Mouse (Mus musculus): ENCODE results near the gene Bcl6b. TPM values are rescaled to one million over a fixed set of nuclear protein-coding genes. Genes with fewer than 3 reads are reported as not detected.

Bcl6b gene
- polyA plus RNA-seq, 1 experiment from 2014 or later = 4.9 TPM

MicroRNA genes within 50 kb of the gene (microRNA counts, 519-probe panel; counts per million panel counts)
- microRNA mmu-miR-195 = 3,327 counts per million, percentile 15 among the panel's probes with 10 or more counts
- 31.2 counts per million for microRNA mmu-miR-497

Small RNA genes within 50 kb of the gene (microRNA-seq; reads per million reads assigned to microRNA genes)
- gene Mir195a (ENCODE audit: insufficient number of aligned reads) (518 reads per million, percentile 59 among the genes with 10 or more reads in this experiment), gene Mir497 (ENCODE audit: insufficient number of aligned reads) (not detected), gene Mir497b (ENCODE audit: insufficient number of aligned reads) (not detected)

Other genes starting within 250 kb of the Bcl6b start
- gene Ctdnep1, start 248.6 kb downstream of the Bcl6b start, polyA plus RNA-seq (2014; fragmentation: Nextera tagmentation; extraction: Ambion mirVana) = 20.4 and 28.0 TPM in 2 replicates
- 144 and 156 TPM in 2 replicates for gene Elp5, start 247.3 kb downstream of the Bcl6b start, polyA plus RNA-seq (2014; fragmentation: Nextera tagmentation; extraction: Ambion mirVana)
- gene Gabarap, start 238.7 kb downstream of the Bcl6b start, polyA plus RNA-seq (2014; fragmentation: Nextera tagmentation; extraction: Ambion mirVana) = 472 and 477 TPM in 2 replicates
- 61.4 and 63.0 TPM in 2 replicates for gene Phf23, start 234.0 kb downstream of the Bcl6b start, polyA plus RNA-seq (2014; fragmentation: Nextera tagmentation; extraction: Ambion mirVana)
- 43.9 and 47.6 TPM in 2 replicates for gene Dvl2, start 229.2 kb downstream of the Bcl6b start, polyA plus RNA-seq (2014; fragmentation: Nextera tagmentation; extraction: Ambion mirVana)
- 44.0 and 47.6 TPM in 2 replicates for gene Acadvl, start 214.4 kb downstream of the Bcl6b start, polyA plus RNA-seq (2014; fragmentation: Nextera tagmentation; extraction: Ambion mirVana)
- 18.2 and 21.5 TPM in 2 replicates for gene Dlg4, start 212.9 kb downstream of the Bcl6b start, polyA plus RNA-seq (2014; fragmentation: Nextera tagmentation; extraction: Ambion mirVana)
- 0.88 and 0.99 TPM in 2 replicates for gene Asgr1, start 175.7 kb downstream of the Bcl6b start, polyA plus RNA-seq (2014; fragmentation: Nextera tagmentation; extraction: Ambion mirVana)
- gene Asgr2, start 137.2 kb downstream of the Bcl6b start, polyA plus RNA-seq (2014; fragmentation: Nextera tagmentation; extraction: Ambion mirVana) = not detected in 2 replicates
- not detected in 2 replicates for gene Mgl2, start 99.5 kb downstream of the Bcl6b start, polyA plus RNA-seq (2014; fragmentation: Nextera tagmentation; extraction: Ambion mirVana)
- 0.44 TPM in 1 of 2 replicates, not detected in the other for gene Clec10a, start 73.6 kb downstream of the Bcl6b start, polyA plus RNA-seq (2014; fragmentation: Nextera tagmentation; extraction: Ambion mirVana)
- 0.91 and 1.0 TPM in 2 replicates for gene Slc16a11, start 17.0 kb downstream of the Bcl6b start, polyA plus RNA-seq (2014; fragmentation: Nextera tagmentation; extraction: Ambion mirVana)
- gene Slc16a13, start 8.7 kb downstream of the Bcl6b start, polyA plus RNA-seq (2014; fragmentation: Nextera tagmentation; extraction: Ambion mirVana) = 14.6 and 15.8 TPM in 2 replicates
- 202 and 223 TPM in 2 replicates for gene 0610010K14Rik, start 8.1 kb upstream of the Bcl6b start, polyA plus RNA-seq (2014; fragmentation: Nextera tagmentation; extraction: Ambion mirVana)
- gene Gm21988, start 10.0 kb upstream of the Bcl6b start, polyA plus RNA-seq (2014; fragmentation: Nextera tagmentation; extraction: Ambion mirVana) = 9.8 and 9.9 TPM in 2 replicates
- gene Rnasek, start 10.0 kb upstream of the Bcl6b start, polyA plus RNA-seq (2014; fragmentation: Nextera tagmentation; extraction: Ambion mirVana) = 97.8 and 110 TPM in 2 replicates
- 2.5 and 2.7 TPM in 2 replicates for gene Alox12, start 25.6 kb upstream of the Bcl6b start, polyA plus RNA-seq (2014; fragmentation: Nextera tagmentation; extraction: Ambion mirVana)
- not detected in 2 replicates for gene Alox12e, start 92.8 kb upstream of the Bcl6b start, polyA plus RNA-seq (2014; fragmentation: Nextera tagmentation; extraction: Ambion mirVana)
- 0.17 and 0.21 TPM in 2 replicates for gene Alox15, start 122.2 kb upstream of the Bcl6b start, polyA plus RNA-seq (2014; fragmentation: Nextera tagmentation; extraction: Ambion mirVana)
- 51.0 and 52.2 TPM in 2 replicates for gene Pelp1, start 180.2 kb upstream of the Bcl6b start, polyA plus RNA-seq (2014; fragmentation: Nextera tagmentation; extraction: Ambion mirVana)
- 44.0 and 47.9 TPM in 2 replicates for gene Arrb2, start 202.8 kb upstream of the Bcl6b start, polyA plus RNA-seq (2014; fragmentation: Nextera tagmentation; extraction: Ambion mirVana)
- gene Med11, start 222.1 kb upstream of the Bcl6b start, polyA plus RNA-seq (2014; fragmentation: Nextera tagmentation; extraction: Ambion mirVana) = 40.9 and 46.0 TPM in 2 replicates
- 0.21 and 0.27 TPM in 2 replicates for gene Zmynd15, start 229.6 kb upstream of the Bcl6b start, polyA plus RNA-seq (2014; fragmentation: Nextera tagmentation; extraction: Ambion mirVana)
- gene Cxcl16, start 230.2 kb upstream of the Bcl6b start, polyA plus RNA-seq (2014; fragmentation: Nextera tagmentation; extraction: Ambion mirVana) = 0.81 and 1.1 TPM in 2 replicates

Measured in forebrain, embryonic 11.5 days (tissue).